Mouse (Mus musculus) liver, adult 2 months (tissue): Measurements from ENCODE around the gene Lsm5. TPM values are rescaled to one million over a fixed set of nuclear protein-coding genes. Genes with fewer than 3 reads are reported as not detected.
A peak's percentile ranks its signal among the peaks of the same experiment; 100 is the strongest.

Experiments
- DNase-seq: peaks from one replicate; pipeline ENCODE4 v3.0.0-alpha.2; 2011; ENCODE audit warnings: low read depth, low spot score; ENCODE audit errors: extremely low read depth
- H3K27ac ChIP-seq: fragments of 200-500 bp; replicated peaks from 2 replicates; pipeline ENCODE4 v1.5.1; 2012; ENCODE audit warnings: low read depth, mild to moderate bottlenecking, control low read depth, inconsistent platforms, low read length; ENCODE audit not compliant: insufficient read depth
- H3K27me3 ChIP-seq: fragments of 200-500 bp; 2 replicates; pipeline ENCODE4 v1.6.1; 2012; ENCODE audit warnings: mild to moderate bottlenecking, moderate library complexity, low read length, inconsistent platforms; ENCODE audit not compliant: control insufficient read depth, insufficient read depth
- H3K36me3 ChIP-seq: fragments of 200-500 bp; 2 replicates; pipeline ENCODE4 v1.6.1; 2012; ENCODE audit warnings: low read length, inconsistent platforms; ENCODE audit not compliant: control insufficient read depth, insufficient read depth
- H3K4me1 ChIP-seq: fragments of 200-500 bp; 2 replicates; pipeline ENCODE4 v1.6.1; 2011; ENCODE audit warnings: low read length; ENCODE audit not compliant: control insufficient read depth, insufficient read depth
- H3K4me3 ChIP-seq: fragments of 200-500 bp; 2 replicates; pipeline ENCODE4 v1.5.1; 2011; ENCODE audit warnings: low read depth, mild to moderate bottlenecking, control low read depth, low read length, moderate library complexity; ENCODE audit not compliant: insufficient read depth
- H3K79me2 ChIP-seq: fragments of 200-500 bp; 2 replicates; pipeline ENCODE4 v1.6.1; 2012; ENCODE audit warnings: inconsistent platforms, mild to moderate bottlenecking, low read length, moderate library complexity; ENCODE audit not compliant: control insufficient read depth, insufficient read depth
- H3K9ac ChIP-seq: fragments of 200-500 bp; 2 replicates; pipeline ENCODE4 v1.6.1; 2012; ENCODE audit warnings: low read depth, mild to moderate bottlenecking, control low read depth, inconsistent platforms, low read length
- CTCF ChIP-seq: fragments of 200-500 bp; IDR thresholded peaks from 2 replicates; pipeline ENCODE4 v1.5.1; 2011; ENCODE audit warnings: low read depth, low read length, control low read depth
- POLR2A ChIP-seq: fragments of 200-500 bp; IDR thresholded peaks from 2 replicates; pipeline ENCODE4 v1.6.1; 2011; ENCODE audit warnings: low read length, control low read depth; ENCODE audit not compliant: insufficient read depth; ENCODE audit errors: extremely low read depth
- WGBS: fragments of 180-500 bp; shearing (Covaris S2); methylation state at CpG from one replicate; pipeline ENCODE4 v1.1.7; 2018; 5-methylcytosine and 5-hydroxymethylcytosine counted together
- polyA plus RNA-seq: library from polyadenylated mRNA; depleted of rRNA; stranded (reverse); fragments of >200 nt; gene quantifications from 2 replicates; pipeline ENCODE4 v1.2.3, GENCODE M21; 2012; rRNA removed
- total RNA-seq: library from RNA; depleted of rRNA; stranded (reverse); fragments of >200 nt; gene quantifications from 2 replicates; pipeline ENCODE4 v1.2.3, GENCODE M21; 2014; rRNA removed

Gene Lsm5
- total RNA-seq (10.3 and 10.8 TPM in 2 replicates), polyA plus RNA-seq (1.5 and 4.2 TPM in 2 replicates)

DNA sequence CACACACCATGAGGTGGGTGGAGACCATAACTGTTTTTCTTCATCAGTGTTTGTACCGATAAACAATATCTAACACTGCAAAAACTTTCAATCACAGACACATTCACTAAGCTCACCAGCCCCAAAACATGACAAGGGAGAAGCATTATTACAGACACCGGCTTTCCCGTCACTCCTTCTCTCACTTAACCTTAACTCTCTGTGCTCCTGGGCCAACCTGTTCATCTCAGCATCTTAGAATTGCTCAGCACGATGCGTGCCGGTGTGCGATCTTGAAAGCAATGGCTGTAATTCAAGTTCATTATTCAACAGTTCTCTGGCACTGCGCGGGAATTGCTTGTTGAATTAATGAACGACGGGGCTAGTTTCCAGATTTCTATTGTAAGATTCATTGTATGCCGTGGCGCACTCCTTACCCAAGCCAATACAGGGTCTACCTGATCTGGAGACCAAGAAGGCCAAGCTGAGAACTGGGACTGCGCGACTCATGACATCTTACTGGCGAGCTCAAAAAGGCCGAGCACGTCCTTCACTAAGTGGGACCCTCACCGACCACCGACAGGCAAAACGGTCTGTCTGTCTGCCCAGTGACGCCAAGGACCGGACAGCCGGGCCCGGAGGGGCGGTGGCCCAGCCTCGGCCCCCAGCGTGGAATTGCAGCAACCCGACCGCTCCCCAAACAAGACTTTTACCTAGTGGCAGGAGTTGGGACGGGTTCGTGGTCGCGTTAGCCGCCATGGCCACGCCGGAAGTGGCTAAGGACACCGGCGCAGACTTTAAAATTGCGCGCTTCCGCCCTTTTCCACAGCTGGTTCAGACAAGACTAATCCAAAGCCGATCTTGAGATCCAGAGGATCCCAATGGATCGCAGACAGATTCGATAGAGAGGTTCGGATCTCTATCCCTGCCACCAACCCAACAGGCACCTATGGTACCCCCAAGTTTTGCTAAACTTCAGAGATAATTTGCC is at the start of gene Lsm5:
Gene Lsm5, minus strand, starts transcription at position 780 of the 970 bp plus-strand sequence.
- 1% methylated on average over 46 of the region's 46 CpGs for WGBS
- no peaks in the 10 kb centered on the region for H3K27me3 ChIP-seq
- peak within 1 kb of the TSS; percentile 99 for H3K4me3 ChIP-seq
- peaks cover 2% of the 10 kb centered on the region; the same call in 1 of the 2 replicates for H3K4me1 ChIP-seq
- peaks cover 1% of the 10 kb centered on the region; the same call in 1 of the 2 replicates for H3K36me3 ChIP-seq
- TF ChIP-seq CTCF: no peak
- peak; percentile 28; the same call in 1 of the 2 replicates for TF ChIP-seq POLR2A
- DNase-seq: peak; percentile 86
- H3K9ac ChIP-seq: peak within 1 kb of the TSS; percentile 92
- no peak within 1 kb of the TSS for H3K27ac ChIP-seq
- peaks cover 4% of the 10 kb centered on the region; the same call in 1 of the 2 replicates for H3K79me2 ChIP-seq

DNA sequence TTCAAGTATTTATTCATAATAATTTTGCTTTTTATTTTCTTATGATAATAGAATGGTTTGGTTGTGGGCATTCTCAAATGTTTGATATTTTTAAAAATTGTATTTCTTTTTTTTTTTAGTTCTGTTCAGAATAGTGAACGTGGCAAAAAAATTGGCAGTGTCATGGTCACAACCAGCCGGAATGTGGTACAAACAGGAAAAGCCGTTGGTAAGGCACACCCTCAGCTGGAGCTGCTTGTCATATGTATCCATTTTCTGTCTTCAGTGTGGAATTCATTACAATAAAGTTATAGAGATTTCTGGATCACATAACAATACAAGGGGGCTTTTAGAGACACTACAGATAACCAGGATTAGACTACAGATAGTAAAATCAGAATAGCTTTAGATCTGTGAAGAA is 49.2 kb upstream of the Lsm5 start:
- WGBS: 92% methylated on average over 3 of the region's 3 CpGs
- no peaks in the 10 kb centered on the region for H3K4me1 ChIP-seq
- no peak overlapping the region for H3K27ac ChIP-seq
- H3K27me3 ChIP-seq: no peaks in the 10 kb centered on the region
- TF ChIP-seq POLR2A: no peak
- TF ChIP-seq CTCF: no peak
- peaks cover 53% of the 10 kb centered on the region for H3K36me3 ChIP-seq
- DNase-seq: no peak
- no peak overlapping the region for H3K4me3 ChIP-seq
- H3K79me2 ChIP-seq: no peaks in the 10 kb centered on the region
- no peak overlapping the region for H3K9ac ChIP-seq

DNA sequence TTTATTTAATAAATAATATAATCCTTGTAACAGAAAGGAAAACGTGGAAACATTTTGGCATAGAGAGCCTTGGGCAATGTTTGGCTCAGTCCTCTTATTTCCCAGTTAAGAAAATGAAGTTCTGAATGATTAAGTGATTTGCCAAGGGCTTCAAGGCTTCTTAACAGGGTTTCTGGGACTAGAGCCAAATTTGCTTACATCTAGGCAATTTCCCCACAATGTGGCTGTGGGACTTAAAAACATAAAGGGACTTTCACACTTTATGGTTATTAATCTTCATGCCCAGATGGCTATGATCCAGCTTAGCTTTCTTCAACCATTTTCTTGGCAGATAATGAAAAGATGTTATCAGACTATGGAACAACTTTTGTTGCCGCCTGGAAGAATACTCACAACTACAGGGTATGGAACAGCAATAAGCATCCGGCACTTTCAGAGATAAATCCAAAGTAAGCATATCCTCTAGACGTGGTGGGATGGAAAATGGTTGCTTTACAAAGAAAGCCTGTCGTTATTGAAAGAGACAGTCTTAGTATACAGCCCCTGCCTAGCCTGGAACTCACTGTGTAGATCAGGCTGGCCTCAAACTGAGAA is 41.5 kb upstream of the Lsm5 start:
- Histone ChIP-seq H3K36me3 (peaks cover 27% of the 10 kb centered on the region), H3K4me1 (no peaks in the 10 kb centered on the region), H3K9ac (no peak overlapping the region), H3K27ac (no peak overlapping the region), H3K79me2 (no peaks in the 10 kb centered on the region), H3K27me3 (no peaks in the 10 kb centered on the region), H3K4me3 (no peak overlapping the region)
- WGBS: 82% methylated on average over 5 of the region's 5 CpGs
- TF ChIP-seq CTCF (no peak), POLR2A (no peak)
- no peak for DNase-seq

GRCm38 (mm10) chr6:56732545-56732944 is 28.0 kb upstream of the Lsm5 start:
- no peaks in the 10 kb centered on the region for H3K27me3 ChIP-seq
- DNase-seq: no peak
- H3K4me1 ChIP-seq: no peaks in the 10 kb centered on the region
- peaks cover 51% of the 10 kb centered on the region for H3K36me3 ChIP-seq
- 88% methylated on average over 2 of the region's 2 CpGs for WGBS
- H3K9ac ChIP-seq: no peak overlapping the region
- no peak overlapping the region for H3K4me3 ChIP-seq
- TF ChIP-seq POLR2A (no peak), CTCF (no peak)
- H3K27ac ChIP-seq: no peak overlapping the region
- no peaks in the 10 kb centered on the region for H3K79me2 ChIP-seq

GRCm38 (mm10) chr6:56720877-56721276 is 16.4 kb upstream of the Lsm5 start:
- DNase-seq: no peak
- H3K79me2 ChIP-seq: peaks cover 4% of the 10 kb centered on the region; the same call in 1 of the 2 replicates
- TF ChIP-seq CTCF (no peak), POLR2A (no peak)
- no peaks in the 10 kb centered on the region for H3K27me3 ChIP-seq
- peaks cover 10% of the 10 kb centered on the region for H3K4me1 ChIP-seq
- WGBS: 73% methylated on average over 3 of the region's 3 CpGs
- H3K9ac ChIP-seq: no peak overlapping the region
- H3K4me3 ChIP-seq: no peak overlapping the region
- no peak overlapping the region for H3K27ac ChIP-seq
- H3K36me3 ChIP-seq: peaks cover 18% of the 10 kb centered on the region
